Mouse (Mus musculus) ES-Bruce4 (cell line): ENCODE data around the gene Jsrp1. TPM values are rescaled to one million over a fixed set of nuclear protein-coding genes. Genes with fewer than 3 reads are reported as not detected.

ENCODE experiments used
- H3K27ac ChIP-seq: 2 replicates; pipeline ENCODE4 v1.5.1; 2012; ENCODE audit warnings: low read length, inconsistent platforms; ENCODE audit not compliant: insufficient read depth
- H3K27me3 ChIP-seq: 2 replicates; pipeline ENCODE4 v1.6.1; 2012; ENCODE audit warnings: mild to moderate bottlenecking, low read length, inconsistent platforms; ENCODE audit not compliant: control insufficient read depth, poor library complexity, insufficient read depth, severe bottlenecking
- H3K36me3 ChIP-seq: 2 replicates; pipeline ENCODE4 v1.6.1; 2012; ENCODE audit warnings: inconsistent platforms, mild to moderate bottlenecking, low read length, moderate library complexity; ENCODE audit not compliant: control insufficient read depth, poor library complexity, insufficient read depth, severe bottlenecking
- H3K4me1 ChIP-seq: one replicate; pipeline ENCODE4 v1.8.1; 2011; ENCODE audit warnings: low read length; ENCODE audit not compliant: control insufficient read depth, insufficient read depth
- H3K4me3 ChIP-seq: 2 replicates; pipeline ENCODE4 v1.5.1; 2011; ENCODE audit warnings: low read depth, mild to moderate bottlenecking, low read length
- H3K9ac ChIP-seq: 2 replicates; pipeline ENCODE4 v1.6.1; 2012; ENCODE audit warnings: low read depth, mild to moderate bottlenecking, inconsistent platforms; ENCODE audit not compliant: poor library complexity, severe bottlenecking
- H3K9me3 ChIP-seq: replicated peaks from 2 replicates; pipeline ENCODE4 v1.6.1; 2012; ENCODE audit warnings: mild to moderate bottlenecking, low read length, inconsistent platforms; ENCODE audit not compliant: control insufficient read depth, poor library complexity, insufficient read depth, severe bottlenecking
- CTCF ChIP-seq: IDR thresholded peaks from one replicate; pipeline ENCODE4 v1.8.1; 2011; ENCODE audit warnings: low read depth, low read length
- EP300 ChIP-seq: IDR thresholded peaks from 2 replicates; pipeline ENCODE4 v1.6.1; 2011; ENCODE audit warnings: low read depth, low read length; ENCODE audit not compliant: insufficient read depth
- POLR2A ChIP-seq: IDR thresholded peaks from one replicate; pipeline ENCODE4 v1.8.1; 2011; ENCODE audit warnings: low read length; ENCODE audit not compliant: insufficient read depth
- polyA plus RNA-seq: library from polyadenylated mRNA; stranded (reverse); fragments of >200 nt; gene quantifications from 2 replicates; pipeline ENCODE4 v1.2.4, GENCODE M21; 2011; ENCODE audit warnings: low read depth; ENCODE audit not compliant: missing spikeins, insufficient read depth, insufficient read length

Gene Jsrp1
- polyA plus RNA-seq, 1 experiment: 0.85 TPM

GRCm38 (mm10) chr10:80784871-80785270 lies 28.4 kb downstream of the Jsrp1 start:
- Histone ChIP-seq H3K27ac (no peak overlapping the region), H3K4me1 (no peaks in the 10 kb centered on the region), H3K9me3 (no peaks in the 10 kb centered on the region), H3K27me3 (no peaks in the 10 kb centered on the region), H3K36me3 (peaks cover 49% of the 10 kb centered on the region), H3K9ac (no peak overlapping the region), H3K4me3 (no peak overlapping the region)
- no peak for TF ChIP-seq POLR2A
- TF ChIP-seq CTCF: no peak
- TF ChIP-seq EP300: no peak

- H3K27ac ChIP-seq: no peak overlapping the region
- H3K9ac ChIP-seq: no peak overlapping the region
- TF ChIP-seq POLR2A (no peak), EP300 (no peak), CTCF (no peak)
- no peaks in the 10 kb centered on the region for H3K9me3 ChIP-seq
- H3K36me3 ChIP-seq: peaks cover 46% of the 10 kb centered on the region
- no peak overlapping the region for H3K4me3 ChIP-seq
- H3K27me3 ChIP-seq: no peaks in the 10 kb centered on the region
- no peaks in the 10 kb centered on the region for H3K4me1 ChIP-seq
Observed at GRCm38 (mm10) chr10:80784302-80784701, 29.0 kb downstream of the Jsrp1 start.

GRCm38 (mm10) chr10:80779565-80779964 lies 33.7 kb downstream of the Jsrp1 start:
- no peak overlapping the region for H3K9ac ChIP-seq
- no peaks in the 10 kb centered on the region for H3K4me1 ChIP-seq
- no peak overlapping the region for H3K4me3 ChIP-seq
- no peak overlapping the region for H3K27ac ChIP-seq
- TF ChIP-seq CTCF (no peak), EP300 (no peak), POLR2A (no peak)
- H3K27me3 ChIP-seq: no peaks in the 10 kb centered on the region
- peaks cover 39% of the 10 kb centered on the region for H3K36me3 ChIP-seq
- H3K9me3 ChIP-seq: no peaks in the 10 kb centered on the region

- Histone ChIP-seq H3K4me1 (no peaks in the 10 kb centered on the region), H3K36me3 (peaks cover 26% of the 10 kb centered on the region), H3K27me3 (no peaks in the 10 kb centered on the region), H3K4me3 (no peak overlapping the region), H3K9ac (no peak overlapping the region), H3K27ac (no peak overlapping the region), H3K9me3 (no peaks in the 10 kb centered on the region)
- no peak for TF ChIP-seq POLR2A
- no peak for TF ChIP-seq CTCF
- no peak for TF ChIP-seq EP300
Observed at GRCm38 (mm10) chr10:80777123-80777522, 36.2 kb downstream of the Jsrp1 start.

- TF ChIP-seq CTCF (no peak), POLR2A (no peak), EP300 (no peak)
- H3K4me3 ChIP-seq: no peak overlapping the region
- H3K9me3 ChIP-seq: no peaks in the 10 kb centered on the region
- no peak overlapping the region for H3K9ac ChIP-seq
- no peak overlapping the region for H3K27ac ChIP-seq
- H3K4me1 ChIP-seq: no peaks in the 10 kb centered on the region
- H3K36me3 ChIP-seq: peaks cover 32% of the 10 kb centered on the region
- H3K27me3 ChIP-seq: no peaks in the 10 kb centered on the region
Observed at GRCm38 (mm10) chr10:80776358-80776869, 36.9 kb downstream of the Jsrp1 start.

- peaks cover 35% of the 10 kb centered on the region for H3K36me3 ChIP-seq
- H3K27me3 ChIP-seq: no peaks in the 10 kb centered on the region
- H3K27ac ChIP-seq: no peak overlapping the region
- no peaks in the 10 kb centered on the region for H3K4me1 ChIP-seq
- no peak for TF ChIP-seq POLR2A
- TF ChIP-seq CTCF: no peak
- no peak for TF ChIP-seq EP300
- no peaks in the 10 kb centered on the region for H3K9me3 ChIP-seq
- H3K4me3 ChIP-seq: no peak overlapping the region
- H3K9ac ChIP-seq: no peak overlapping the region
Observed at GRCm38 (mm10) chr10:80775731-80776130, 37.6 kb downstream of the Jsrp1 start.
